Mouse (Mus musculus) NIH3T3 (cell line): ENCODE data around the gene Amtn.
"Not testable (repeated sequence)": the region's sequence is repeated elsewhere in the genome, so short reads cannot be mapped to it uniquely, and the experiment has no call there.

ENCODE experiments used
- DNase-seq: peaks from one replicate; pipeline ENCODE4 v3.0.0-alpha.2; 2012; ENCODE audit warnings: low read depth

Gene Amtn

DNA sequence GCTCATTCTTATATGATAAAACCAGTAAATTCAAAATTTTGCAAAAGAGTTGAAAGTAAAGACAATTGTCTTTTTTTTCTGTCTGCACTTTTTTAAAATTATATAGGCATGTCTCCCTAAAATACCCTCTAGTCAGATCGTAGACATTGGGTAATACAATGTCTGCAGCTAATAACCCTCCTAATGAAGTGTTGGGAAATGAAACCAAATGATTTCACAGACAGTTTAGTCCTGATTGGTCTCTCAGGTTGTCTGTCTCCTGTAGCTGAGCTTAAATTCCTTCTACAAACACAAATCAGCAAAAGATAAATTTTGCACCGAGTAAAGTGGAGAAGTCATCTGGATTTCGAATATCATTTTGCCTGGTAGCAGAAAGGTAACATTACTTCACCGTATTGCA lies at the start of gene Amtn:
Gene Amtn (plus strand): TSS at position 301 of the 400 bp plus-strand sequence.
- no peak for DNase-seq

DNA sequence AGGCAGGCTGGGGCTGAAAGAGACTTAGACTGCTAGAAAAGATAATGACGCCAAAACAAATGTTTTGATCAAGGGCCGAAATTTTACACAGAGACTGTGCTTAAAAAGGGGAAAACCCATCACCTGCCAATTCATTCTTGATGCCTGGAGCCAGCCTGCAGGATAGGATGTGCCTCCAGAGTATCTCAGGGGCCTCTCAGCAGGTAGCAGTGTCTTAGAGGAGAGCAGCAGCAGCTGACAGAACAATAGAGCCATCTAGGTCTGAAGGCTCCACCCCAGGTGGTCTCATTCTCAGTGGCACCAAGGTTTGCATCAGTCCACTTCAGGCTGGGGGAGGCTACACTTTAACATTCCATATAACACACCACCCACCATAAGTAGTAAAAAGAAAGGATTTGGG lies 27.4 kb upstream of the Amtn start:
- DNase-seq: not testable (repeated sequence)

DNA sequence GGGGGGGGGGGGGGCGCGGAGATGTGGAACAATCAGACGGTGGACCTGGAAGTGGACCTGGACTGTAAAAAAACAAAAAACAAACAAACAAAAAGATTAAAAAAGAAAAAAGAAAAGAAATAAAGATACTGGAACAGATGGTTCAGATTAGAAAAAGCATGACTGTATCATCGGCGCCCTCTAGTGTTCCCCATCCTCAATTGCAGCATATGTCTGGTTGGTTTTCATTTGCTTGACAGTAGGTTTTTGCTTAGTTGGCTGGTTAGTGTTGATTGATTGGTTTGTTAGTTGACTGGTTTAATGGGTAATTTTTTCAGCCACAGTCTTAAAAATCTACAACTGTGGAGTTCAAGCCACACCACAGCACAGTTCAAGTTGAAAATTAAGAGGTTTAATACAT lies 11.1 kb upstream of the Amtn start:
- peak; percentile 79 for DNase-seq

DNA sequence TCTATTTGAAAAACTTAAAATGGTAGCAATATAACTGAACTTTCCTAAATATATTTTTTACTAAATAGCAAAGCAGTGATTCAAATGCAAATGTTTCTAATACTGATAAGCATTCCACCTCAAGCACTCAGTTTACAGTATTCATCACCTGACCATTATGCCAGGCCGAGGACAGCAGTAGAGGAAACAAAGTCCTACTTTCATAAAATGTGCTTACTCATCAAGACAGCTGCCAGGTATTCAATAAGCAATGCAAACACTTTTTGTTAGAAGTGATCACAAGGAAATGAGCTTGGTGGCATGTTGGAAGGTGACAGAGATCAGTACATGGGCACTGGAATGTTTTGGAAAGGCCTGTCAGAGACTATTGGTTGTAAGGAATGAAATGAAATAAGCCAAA lies 9.0 kb upstream of the Amtn start:
- no peak for DNase-seq

- no peak for DNase-seq
Observed at GRCm38 (mm10) chr5:88370578-88371232, 5.2 kb upstream of the Amtn start.

DNA sequence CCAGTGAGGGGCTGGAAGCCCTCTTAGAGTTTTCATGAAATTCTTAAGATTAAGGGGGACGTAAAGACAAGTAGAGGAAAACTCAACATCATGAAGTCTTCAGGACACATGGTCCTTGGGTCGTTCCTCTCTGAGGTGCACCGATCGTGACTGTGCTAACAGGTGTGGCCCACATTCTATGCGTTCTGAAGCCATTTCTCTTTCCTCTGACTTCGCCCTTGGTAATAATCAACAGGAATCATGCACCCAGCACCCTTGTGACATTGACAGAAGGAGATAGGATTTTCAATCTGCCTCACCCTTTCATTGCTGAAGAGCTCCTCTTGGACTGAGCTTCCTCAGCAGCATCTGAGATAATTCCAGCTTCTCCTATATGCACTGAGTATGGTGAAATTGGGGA lies 3.3 kb upstream of the Amtn start:
- DNase-seq: no peak

GRCm38 (mm10) chr5:88391960-88392359 lies 16.1 kb downstream of the Amtn start:
- not testable (repeated sequence) for DNase-seq

GRCm38 (mm10) chr5:88398581-88398980 lies 22.7 kb downstream of the Amtn start:
- no peak for DNase-seq

DNA sequence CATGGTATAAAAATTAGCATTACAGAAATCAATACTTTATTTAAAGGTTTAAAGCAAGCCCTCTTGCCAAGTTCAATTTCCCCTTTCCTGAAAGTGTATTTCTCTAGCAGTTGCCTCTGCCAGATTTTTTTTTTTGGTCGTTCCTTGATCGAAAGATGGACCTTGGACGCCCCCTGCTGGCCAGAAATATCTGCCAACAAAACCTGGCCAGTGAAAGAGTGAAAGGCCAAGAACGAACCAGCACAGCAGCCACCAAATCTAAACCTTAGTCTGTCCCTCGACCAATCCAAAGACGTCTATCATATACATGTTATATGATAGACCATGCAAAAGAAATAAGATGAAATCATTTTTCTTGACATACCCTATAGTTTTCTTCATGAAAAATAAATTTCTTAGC lies 23.9 kb downstream of the Amtn start:
- DNase-seq: peak; percentile 81

DNA sequence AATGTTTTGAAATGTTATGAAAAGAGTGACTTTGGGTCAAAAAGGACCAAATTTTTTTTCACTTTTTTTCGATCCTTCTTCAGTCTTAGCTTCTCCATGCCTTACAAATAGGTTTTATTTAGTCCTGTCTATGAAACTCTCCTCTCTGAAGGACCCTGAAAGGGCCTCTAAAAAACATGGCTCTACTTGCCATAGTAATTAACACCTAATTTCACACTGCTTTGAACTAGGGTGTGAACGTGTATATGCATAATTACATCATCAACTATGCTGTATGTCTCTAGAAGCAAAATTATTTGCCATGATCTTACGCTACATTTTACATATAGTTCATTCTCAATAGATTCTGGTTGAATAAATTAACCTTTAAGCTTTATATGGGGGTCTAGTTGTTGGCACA lies 25.6 kb downstream of the Amtn start:
- no peak for DNase-seq

- DNase-seq: no peak
Observed at GRCm38 (mm10) chr5:88420319-88421065, 44.6 kb downstream of the Amtn start.

DNA sequence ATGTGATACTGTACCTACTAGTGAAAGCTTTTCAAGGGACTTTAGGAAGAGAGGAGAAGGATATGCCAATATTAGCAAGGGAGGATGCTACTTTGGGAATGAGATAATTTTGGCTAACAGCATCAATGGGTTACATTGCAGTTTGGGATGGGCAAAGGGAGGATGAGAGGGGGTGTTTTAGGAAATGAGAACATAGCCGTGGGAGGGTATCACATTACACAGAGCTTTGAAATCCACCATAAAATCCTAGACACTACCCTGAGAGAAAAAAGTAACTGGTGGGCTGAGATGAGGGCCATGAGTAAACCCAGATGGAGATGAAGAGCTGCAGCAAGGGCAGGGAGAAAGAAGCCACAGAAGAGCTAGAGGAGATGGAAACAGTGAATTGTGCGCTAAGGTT lies 49.0 kb downstream of the Amtn start:
- DNase-seq: not testable (repeated sequence)

GRCm38 (mm10) chr5:88426753-88427152 lies 50.8 kb downstream of the Amtn start:
- DNase-seq: no peak
